Mouse (Mus musculus) CH12.LX (cell line): ENCODE measurements around the gene Gbp5.

ENCODE experiments used
- CTCF ChIP-seq, 2 experiments: IDR thresholded peaks in 1 of 2; conservative IDR thresholded peaks in 1 of 2; 2 replicates each; pipeline ENCODE4 v1.5.1; 2011 to 2012; ENCODE audit warnings: low read depth in 2 of 2, low read length in 2 of 2, improper control_type of control experiment in 1 of 2, inconsistent platforms in 1 of 2, mild to moderate bottlenecking in 1 of 2, moderate library complexity in 1 of 2
- EP300 ChIP-seq: IDR thresholded peaks from 2 replicates; pipeline ENCODE4 v1.6.1; 2011; ENCODE audit warnings: low read length, improper control_type of control experiment
- KAT2A ChIP-seq: IDR thresholded peaks from 2 replicates; pipeline ENCODE4 v1.6.1; 2012; ENCODE audit warnings: low read length, improper control_type of control experiment, inconsistent platforms; ENCODE audit not compliant: insufficient replicate concordance
- MAX ChIP-seq: IDR thresholded peaks from 2 replicates; pipeline ENCODE4 v1.6.1; 2011; ENCODE audit warnings: low read length, improper control_type of control experiment
- MEF2A ChIP-seq: IDR thresholded peaks from 2 replicates; pipeline ENCODE4 v1.6.1; 2014; ENCODE audit warnings: low read depth, mild to moderate bottlenecking, inconsistent platforms, low read length, improper control_type of control experiment, borderline replicate concordance
- POLR2A ChIP-seq: IDR thresholded peaks from 2 replicates; pipeline ENCODE4 v1.6.1; 2011; ENCODE audit warnings: low read depth, mild to moderate bottlenecking, improper control_type of control experiment, low read length
- RAD21 ChIP-seq: IDR thresholded peaks from 2 replicates; pipeline ENCODE4 v1.6.1; 2011; ENCODE audit warnings: low read depth, mild to moderate bottlenecking, low read length, improper control_type of control experiment, moderate library complexity
- RCOR1 ChIP-seq: conservative IDR thresholded peaks from 2 replicates; pipeline ENCODE4 v1.6.1; 2012; ENCODE audit warnings: low read depth, mild to moderate bottlenecking, inconsistent platforms, low read length, improper control_type of control experiment
- TCF12 ChIP-seq: IDR thresholded peaks from 2 replicates; pipeline ENCODE4 v1.6.1; 2014; ENCODE audit warnings: low read depth, mild to moderate bottlenecking, inconsistent platforms, low read length, improper control_type of control experiment
- UBTF ChIP-seq: IDR thresholded peaks from 2 replicates; pipeline ENCODE4 v1.6.1; 2012; ENCODE audit warnings: low read depth, mild to moderate bottlenecking, inconsistent platforms, low read length, improper control_type of control experiment, moderate library complexity
- USF1 ChIP-seq: IDR thresholded peaks from 2 replicates; pipeline ENCODE4 v1.6.1; 2014; ENCODE audit warnings: low read depth, mild to moderate bottlenecking, inconsistent platforms, low read length, improper control_type of control experiment
- ZC3H11A ChIP-seq: IDR thresholded peaks from 2 replicates; pipeline ENCODE4 v1.6.1; 2012; ENCODE audit warnings: low read depth, mild to moderate bottlenecking, inconsistent platforms, low read length, improper control_type of control experiment
- ZKSCAN1 ChIP-seq: IDR thresholded peaks from 2 replicates; pipeline ENCODE4 v1.6.1; 2012; ENCODE audit warnings: low read depth, inconsistent platforms, low read length, improper control_type of control experiment, borderline replicate concordance

GRCm38 (mm10) chr3:142497123-142497841 lies 3.5 kb downstream of the Gbp5 start:
- TF ChIP-seq TCF12 (peak; percentile 70), RAD21 (no peak), CTCF (conservative IDR thresholded peaks at IDR 0.05 in 1 of 2, IDR thresholded peaks at IDR 0.05 in 1 of 2; ENCODE audit: low read depth in 2 of 2, low read length in 2 of 2) (no peak), ZKSCAN1 (no peak), POLR2A (no peak), RCOR1 (no peak), MEF2A (peak; percentile 43; the same call in 1 of the 2 replicates), USF1 (no peak), MAX (peak; percentile 17; the same call in 1 of the 2 replicates), ZC3H11A (no peak), EP300 (no peak), UBTF (no peak), KAT2A (no peak)
